Mouse (Mus musculus) hindbrain, embryonic 14.5 days (tissue): ENCODE measurements around the gene Ttc39b. TPM values are rescaled to one million over a fixed set of nuclear protein-coding genes. Genes with fewer than 3 reads are reported as not detected.

Source experiments
- ATAC-seq: fragments of 200-750 bp; cut with Nextera tagmentation; 2 replicates; pipeline ENCODE4 v1.8.0; 2017; ENCODE audit warnings: moderate number of reproducible peaks, mild to moderate bottlenecking, moderate TSS enrichment, moderate library complexity; ENCODE audit not compliant: low FRiP score
- DNase-seq: peaks from one replicate; pipeline ENCODE4 v3.0.0-alpha.2; 2015; ENCODE audit warnings: low spot score
- H3K27ac ChIP-seq: fragments of 300-500 bp; sonication (generic); 2 replicates; pipeline ENCODE4 v1.5.1; 2014; ENCODE audit warnings: mild to moderate bottlenecking, moderate library complexity
- H3K27me3 ChIP-seq: fragments of 300-500 bp; sonication (generic); 2 replicates; pipeline ENCODE4 v1.6.1; 2014; ENCODE audit warnings: mild to moderate bottlenecking, low read length, mixed read lengths; ENCODE audit not compliant: control insufficient read depth, insufficient read depth
- H3K36me3 ChIP-seq: fragments of 300-500 bp; sonication (generic); replicated peaks from 2 replicates; pipeline ENCODE4 v1.6.1; 2014; ENCODE audit not compliant: control insufficient read depth, insufficient read depth
- H3K4me1 ChIP-seq: fragments of 300-500 bp; sonication (generic); replicated peaks from 2 replicates; pipeline ENCODE4 v1.6.1; 2014; ENCODE audit warnings: antibody characterized with exemption, low read length, mixed read lengths; ENCODE audit not compliant: control insufficient read depth, insufficient read depth
- H3K4me2 ChIP-seq: fragments of 300-500 bp; sonication (generic); replicated peaks from 2 replicates; pipeline ENCODE4 v1.6.1; 2014; ENCODE audit warnings: mild to moderate bottlenecking, moderate library complexity
- H3K4me3 ChIP-seq: fragments of 300-500 bp; sonication (generic); replicated peaks from 2 replicates; pipeline ENCODE4 v1.5.1; 2014; ENCODE audit warnings: mild to moderate bottlenecking, low read length
- H3K9ac ChIP-seq: fragments of 300-500 bp; sonication (generic); 2 replicates; pipeline ENCODE4 v1.6.1; 2014
- H3K9me3 ChIP-seq: fragments of 300-500 bp; sonication (generic); 2 replicates; pipeline ENCODE4 v1.6.1; 2016; ENCODE audit warnings: low read length; ENCODE audit not compliant: control insufficient read depth
- WGBS: fragments of 180-500 bp; shearing (Covaris S2); extraction: QIAGEN DNeasy Blood & Tissue Kit; methylation state at CpG from one replicate; pipeline ENCODE4 v1.1.7; 2014; 5-methylcytosine and 5-hydroxymethylcytosine counted together
- polyA plus RNA-seq: library from polyadenylated mRNA; unstranded; fragments of >200 nt; fragmentation: Nextera tagmentation; extraction: Ambion mirVana; gene quantifications from 2 replicates; pipeline ENCODE4 v1.2.1, GENCODE M21; 2014

The Ttc39b gene
- polyA plus RNA-seq, 1 experiment from 2014 or later, result 8.2 TPM

GRCm38 (mm10) chr4:83343146-83343823 is 19.2 kb upstream of the Ttc39b start:
- Histone ChIP-seq H3K4me3 (no peak overlapping the region), H3K9me3 (no peaks in the 10 kb centered on the region), H3K27me3 (no peaks in the 10 kb centered on the region), H3K4me2 (no peak overlapping the region), H3K27ac (no peak overlapping the region), H3K9ac (no peak overlapping the region), H3K36me3 (no peaks in the 10 kb centered on the region), H3K4me1 (no peaks in the 10 kb centered on the region)
- ATAC-seq (no peak), DNase-seq (no peak)
- 82% methylated on average over 9 of the region's 9 CpGs for WGBS

- no peak for ATAC-seq
These were observed 18.4 kb upstream of the Ttc39b start for GRCm38 (mm10) chr4:83342268-83342970.

GRCm38 (mm10) chr4:83339393-83339792 is 15.3 kb upstream of the Ttc39b start:
- Histone ChIP-seq H3K27me3 (no peaks in the 10 kb centered on the region), H3K27ac (no peak overlapping the region), H3K36me3 (no peaks in the 10 kb centered on the region), H3K9me3 (no peaks in the 10 kb centered on the region), H3K4me3 (no peak overlapping the region), H3K4me2 (no peak overlapping the region), H3K9ac (no peak overlapping the region), H3K4me1 (no peaks in the 10 kb centered on the region)
- DNase-seq, result no peak
- ATAC-seq, result no peak
- 93% methylated on average over 1 of the region's 1 CpGs for WGBS

More at GRCm38 (mm10) chr4:83342268-83342970, 18.4 kb upstream of the Ttc39b start:
- Histone ChIP-seq H3K9me3 (no peaks in the 10 kb centered on the region), H3K9ac (no peak overlapping the region), H3K27ac (no peak overlapping the region), H3K4me1 (no peaks in the 10 kb centered on the region), H3K27me3 (no peaks in the 10 kb centered on the region), H3K36me3 (no peaks in the 10 kb centered on the region), H3K4me2 (no peak overlapping the region), H3K4me3 (no peak overlapping the region)
- DNase-seq, result no peak
- 70% methylated on average over 14 of the region's 14 CpGs for WGBS

GRCm38 (mm10) chr4:83337717-83338116 is 13.7 kb upstream of the Ttc39b start:
- H3K36me3 ChIP-seq, result no peaks in the 10 kb centered on the region
- WGBS, result 73% methylated on average over 3 of the region's 3 CpGs
- H3K27ac ChIP-seq, result no peak overlapping the region
- no peak overlapping the region for H3K4me2 ChIP-seq
- no peak for ATAC-seq
- H3K9me3 ChIP-seq, result no peaks in the 10 kb centered on the region
- H3K27me3 ChIP-seq, result no peaks in the 10 kb centered on the region
- no peak for DNase-seq
- H3K4me1 ChIP-seq, result no peaks in the 10 kb centered on the region
- H3K9ac ChIP-seq, result no peak overlapping the region
- no peak overlapping the region for H3K4me3 ChIP-seq

- Histone ChIP-seq H3K4me3 (no peak overlapping the region), H3K27ac (no peak overlapping the region), H3K27me3 (no peaks in the 10 kb centered on the region), H3K36me3 (no peaks in the 10 kb centered on the region), H3K4me1 (no peaks in the 10 kb centered on the region), H3K4me2 (no peak overlapping the region), H3K9me3 (no peaks in the 10 kb centered on the region), H3K9ac (no peak overlapping the region)
- no peak for DNase-seq
- ATAC-seq, result no peak
- 79% methylated on average over 4 of the region's 4 CpGs for WGBS
These were observed 6.3 kb upstream of the Ttc39b start for GRCm38 (mm10) chr4:83330369-83330768.

- Histone ChIP-seq H3K36me3 (no peaks in the 10 kb centered on the region), H3K4me1 (no peaks in the 10 kb centered on the region), H3K9ac (no peak overlapping the region), H3K4me3 (no peak overlapping the region), H3K4me2 (no peak overlapping the region), H3K27me3 (no peaks in the 10 kb centered on the region), H3K27ac (no peak overlapping the region), H3K9me3 (no peaks in the 10 kb centered on the region)
- DNase-seq (no peak), ATAC-seq (no peak)
- WGBS, result 52% methylated on average over 4 of the region's 4 CpGs
These were observed 5.6 kb upstream of the Ttc39b start for GRCm38 (mm10) chr4:83329615-83330014.

- no peak for DNase-seq
- H3K4me3 ChIP-seq, result no peak overlapping the region
- H3K4me1 ChIP-seq, result peaks cover 2% of the 10 kb centered on the region
- ATAC-seq, result no peak
- 51% methylated on average over 9 of the region's 9 CpGs for WGBS
- no peak overlapping the region for H3K9ac ChIP-seq
- H3K4me2 ChIP-seq, result no peak overlapping the region
- no peaks in the 10 kb centered on the region for H3K36me3 ChIP-seq
- no peaks in the 10 kb centered on the region for H3K27me3 ChIP-seq
- H3K9me3 ChIP-seq, result no peaks in the 10 kb centered on the region
- no peak overlapping the region for H3K27ac ChIP-seq
These were observed 4.2 kb upstream of the Ttc39b start for GRCm38 (mm10) chr4:83328026-83328945.

GRCm38 (mm10) chr4:83327526-83327925 is 3.5 kb upstream of the Ttc39b start:
- Histone ChIP-seq H3K4me1 (peaks cover 6% of the 10 kb centered on the region), H3K36me3 (no peaks in the 10 kb centered on the region), H3K27me3 (peaks cover 5% of the 10 kb centered on the region), H3K27ac (no peak overlapping the region), H3K9me3 (no peaks in the 10 kb centered on the region), H3K4me2 (no peak overlapping the region), H3K4me3 (no peak overlapping the region), H3K9ac (no peak overlapping the region)
- 80% methylated on average over 4 of the region's 4 CpGs for WGBS
- DNase-seq (no peak), ATAC-seq (no peak)

- Histone ChIP-seq H3K36me3 (no peaks in the 10 kb centered on the region), H3K4me1 (peaks cover 6% of the 10 kb centered on the region), H3K9ac (no peak overlapping the region), H3K27ac (no peak overlapping the region), H3K27me3 (peaks cover 14% of the 10 kb centered on the region), H3K9me3 (no peaks in the 10 kb centered on the region), H3K4me2 (no peak overlapping the region), H3K4me3 (no peak overlapping the region)
- ATAC-seq (no peak), DNase-seq (no peak)
- 54% methylated on average over 5 of the region's 5 CpGs for WGBS
These were observed 1.3 kb upstream of the Ttc39b start for GRCm38 (mm10) chr4:83325366-83325765.
